Mouse (Mus musculus) stomach, postnatal 0 days (tissue): ENCODE measurements around the gene Htt.

Experiments used
- CTCF ChIP-seq: IDR thresholded peaks from 2 replicates; pipeline ENCODE4 v1.5.1; 2016; ENCODE audit warnings: antibody characterized with exemption, low read depth, mild to moderate bottlenecking, moderate library complexity
- EP300 ChIP-seq: optimal IDR thresholded peaks from 2 replicates; pipeline ENCODE3; 2016; ENCODE audit warnings: antibody characterized with exemption

DNA sequence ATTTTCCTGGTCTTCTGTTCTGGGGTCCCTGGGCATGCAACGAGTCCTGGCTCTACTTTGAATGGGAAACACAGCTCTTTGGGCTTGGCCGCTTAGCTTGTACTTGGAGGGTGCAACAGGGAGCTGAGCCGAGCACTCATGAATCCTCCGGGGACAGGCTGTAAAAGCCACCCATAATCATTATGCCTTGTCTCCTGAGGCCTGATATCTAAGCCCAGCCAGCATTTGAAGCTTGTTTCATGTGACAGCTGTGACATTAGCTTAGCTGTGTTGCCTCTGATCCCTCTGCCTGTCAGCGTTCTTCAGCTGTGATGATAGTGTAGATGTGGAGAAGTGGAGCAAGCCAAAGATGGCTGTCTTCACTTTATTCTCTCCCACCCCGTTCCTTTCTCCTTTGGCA lies 193.0 kb downstream of the Htt start:
- TF ChIP-seq CTCF (no peak), EP300 (no peak)
